Mouse (Mus musculus) neural tube, embryonic 14.5 days (tissue): ENCODE measurements around the gene Zbtb7b. TPM values are rescaled to one million over a fixed set of nuclear protein-coding genes. Genes with fewer than 3 reads are reported as not detected.

Experiments
- ATAC-seq: fragments of 200-750 bp; cut with Nextera tagmentation; 2 replicates; pipeline ENCODE4 v1.8.0; 2017; ENCODE audit warnings: low read depth, mild to moderate bottlenecking, moderate TSS enrichment, moderate library complexity
- H3K27ac ChIP-seq: fragments of 300-500 bp; sonication (generic); 2 replicates; pipeline ENCODE4 v1.5.1; 2014; ENCODE audit warnings: low read depth, mild to moderate bottlenecking, control low read depth, low read length, moderate library complexity, mixed read lengths
- H3K27me3 ChIP-seq: fragments of 300-500 bp; sonication (generic); 2 replicates; pipeline ENCODE4 v1.6.1; 2014; ENCODE audit warnings: low read length; ENCODE audit not compliant: control insufficient read depth, insufficient read depth
- H3K36me3 ChIP-seq: fragments of 300-500 bp; sonication (generic); 2 replicates; pipeline ENCODE4 v1.6.1; 2014; ENCODE audit warnings: low read length, mixed read lengths; ENCODE audit not compliant: control insufficient read depth, insufficient read depth
- H3K4me1 ChIP-seq: fragments of 300-500 bp; sonication (generic); 2 replicates; pipeline ENCODE4 v1.6.1; 2014; ENCODE audit warnings: low read length; ENCODE audit not compliant: control insufficient read depth, insufficient read depth
- H3K4me2 ChIP-seq: fragments of 300-500 bp; sonication (generic); 2 replicates; pipeline ENCODE4 v1.6.1; 2014; ENCODE audit warnings: mild to moderate bottlenecking, low read depth, low read length, control low read depth
- H3K4me3 ChIP-seq: fragments of 300-500 bp; sonication (generic); 2 replicates; pipeline ENCODE4 v1.5.1; 2014; ENCODE audit warnings: low read depth, low read length, control low read depth, mixed read lengths
- H3K9ac ChIP-seq: fragments of 300-500 bp; sonication (generic); replicated peaks from 2 replicates; pipeline ENCODE4 v1.6.1; 2014; ENCODE audit warnings: low read depth, mild to moderate bottlenecking, control low read depth, low read length, mixed read lengths
- H3K9me3 ChIP-seq: fragments of 300-500 bp; sonication (generic); 2 replicates; pipeline ENCODE4 v1.6.1; 2016; ENCODE audit warnings: low read length; ENCODE audit not compliant: control insufficient read depth
- WGBS: fragments of 180-500 bp; shearing (Covaris S2); extraction: QIAGEN DNeasy Blood & Tissue Kit; methylation state at CpG from one replicate; pipeline ENCODE4 v1.1.7; 2014; 5-methylcytosine and 5-hydroxymethylcytosine counted together
- polyA plus RNA-seq: library from polyadenylated mRNA; unstranded; fragments of >200 nt; fragmentation: Nextera tagmentation; extraction: Ambion mirVana; gene quantifications from 2 replicates; pipeline ENCODE4 v1.2.1, GENCODE M21; 2014

Gene Zbtb7b
- polyA plus RNA-seq, 1 experiment from 2014 or later = 0.78 TPM

GRCm38 (mm10) chr3:89351271-89351670 is 43.3 kb downstream of the Zbtb7b start:
- Histone ChIP-seq H3K4me2 (no peak overlapping the region), H3K27ac (no peak overlapping the region), H3K9ac (no peak overlapping the region), H3K4me1 (peaks cover 12% of the 10 kb centered on the region), H3K4me3 (no peak overlapping the region), H3K9me3 (no peaks in the 10 kb centered on the region), H3K27me3 (no peaks in the 10 kb centered on the region), H3K36me3 (no peaks in the 10 kb centered on the region)
- ATAC-seq = no peak
- 70% methylated on average over 5 of the region's 5 CpGs for WGBS

GRCm38 (mm10) chr3:89349869-89350501 is 44.6 kb downstream of the Zbtb7b start, which contains the start of gene Adam15:
Adam15 (minus strand) TSS chr3:89349996.
- peak within 1 kb of the TSS; percentile 78 for H3K27ac ChIP-seq
- peak within 1 kb of the TSS; percentile 98 for H3K4me2 ChIP-seq
- under 1% methylated on average over 56 of the region's 59 CpGs for WGBS
- H3K9ac ChIP-seq = peak within 1 kb of the TSS; percentile 67
- ATAC-seq = peak; percentile 92
- H3K27me3 ChIP-seq = no peaks in the 10 kb centered on the region
- no peaks in the 10 kb centered on the region for H3K36me3 ChIP-seq
- peak within 1 kb of the TSS; percentile 54 for H3K4me3 ChIP-seq
- no peaks in the 10 kb centered on the region for H3K9me3 ChIP-seq
- peaks cover 12% of the 10 kb centered on the region for H3K4me1 ChIP-seq

- H3K27me3 ChIP-seq = no peaks in the 10 kb centered on the region
- peaks cover 12% of the 10 kb centered on the region for H3K4me1 ChIP-seq
- peak overlapping the region; percentile 67 for H3K9ac ChIP-seq
- H3K27ac ChIP-seq = peak overlapping the region; percentile 78
- no peaks in the 10 kb centered on the region for H3K36me3 ChIP-seq
- WGBS = under 1% methylated on average over 38 of the region's 38 CpGs
- peak overlapping the region; percentile 98 for H3K4me2 ChIP-seq
- H3K9me3 ChIP-seq = no peaks in the 10 kb centered on the region
- peak; percentile 53 for ATAC-seq
- peak overlapping the region; percentile 54 for H3K4me3 ChIP-seq
Observed at GRCm38 (mm10) chr3:89348911-89349868, 45.4 kb downstream of the Zbtb7b start.

- peaks cover 12% of the 10 kb centered on the region for H3K4me1 ChIP-seq
- H3K4me2 ChIP-seq = no peak overlapping the region
- no peaks in the 10 kb centered on the region for H3K36me3 ChIP-seq
- ATAC-seq = no peak
- no peak overlapping the region for H3K4me3 ChIP-seq
- WGBS = 44% methylated on average over 1 of the region's 1 CpGs
- H3K27ac ChIP-seq = no peak overlapping the region
- H3K9me3 ChIP-seq = no peaks in the 10 kb centered on the region
- H3K27me3 ChIP-seq = no peaks in the 10 kb centered on the region
- H3K9ac ChIP-seq = no peak overlapping the region
Observed at GRCm38 (mm10) chr3:89347916-89348315, 46.7 kb downstream of the Zbtb7b start.

- H3K27me3 ChIP-seq = no peaks in the 10 kb centered on the region
- no peak for ATAC-seq
- WGBS = 78% methylated on average over 10 of the region's 10 CpGs
Observed at GRCm38 (mm10) chr3:89346815-89347540, 47.6 kb downstream of the Zbtb7b start.

GRCm38 (mm10) chr3:89343279-89343678 is 51.3 kb downstream of the Zbtb7b start:
- H3K27ac ChIP-seq = no peak overlapping the region

More at GRCm38 (mm10) chr3:89346815-89347540, 47.6 kb downstream of the Zbtb7b start:
- Histone ChIP-seq H3K36me3 (no peaks in the 10 kb centered on the region), H3K9ac (no peak overlapping the region), H3K4me2 (no peak overlapping the region), H3K9me3 (no peaks in the 10 kb centered on the region), H3K4me3 (no peak overlapping the region), H3K27ac (no peak overlapping the region), H3K4me1 (peaks cover 13% of the 10 kb centered on the region)

GRCm38 (mm10) chr3:89341794-89342193 is 52.8 kb downstream of the Zbtb7b start:
- Histone ChIP-seq H3K9me3 (no peaks in the 10 kb centered on the region), H3K9ac (no peak overlapping the region), H3K4me2 (no peak overlapping the region), H3K27ac (no peak overlapping the region), H3K36me3 (no peaks in the 10 kb centered on the region), H3K27me3 (no peaks in the 10 kb centered on the region), H3K4me3 (no peak overlapping the region), H3K4me1 (peaks cover 15% of the 10 kb centered on the region)
- WGBS = 78% methylated on average over 4 of the region's 4 CpGs
- no peak for ATAC-seq

More at GRCm38 (mm10) chr3:89343279-89343678, 51.3 kb downstream of the Zbtb7b start:
- H3K9me3 ChIP-seq = no peaks in the 10 kb centered on the region
- 90% methylated on average over 7 of the region's 7 CpGs for WGBS
- H3K27me3 ChIP-seq = no peaks in the 10 kb centered on the region
- H3K36me3 ChIP-seq = no peaks in the 10 kb centered on the region
- peaks cover 13% of the 10 kb centered on the region for H3K4me1 ChIP-seq
- no peak overlapping the region for H3K9ac ChIP-seq
- no peak overlapping the region for H3K4me3 ChIP-seq
- no peak overlapping the region for H3K4me2 ChIP-seq
- no peak for ATAC-seq

- Histone ChIP-seq H3K4me2 (peak overlapping the region; percentile 63), H3K36me3 (no peaks in the 10 kb centered on the region), H3K27me3 (no peaks in the 10 kb centered on the region), H3K9ac (peak overlapping the region; percentile 47), H3K27ac (no peak overlapping the region), H3K4me1 (peaks cover 22% of the 10 kb centered on the region), H3K9me3 (no peaks in the 10 kb centered on the region), H3K4me3 (peak overlapping the region; percentile 26; the same call in 1 of the 2 replicates)
- WGBS = 1% methylated on average over 11 of the region's 11 CpGs
- ATAC-seq = peak; percentile 60
Observed at GRCm38 (mm10) chr3:89340465-89340864, 54.1 kb downstream of the Zbtb7b start.
